Mouse (Mus musculus) hindbrain, postnatal 0 days (tissue): ENCODE data around the gene Agtpbp1. TPM values are rescaled to one million over a fixed set of nuclear protein-coding genes. Genes with fewer than 3 reads are reported as not detected.

Experiments
- ATAC-seq: fragments of 200-750 bp; cut with Nextera tagmentation; 2 replicates; pipeline ENCODE4 v1.8.0; 2017; ENCODE audit warnings: mild to moderate bottlenecking, moderate TSS enrichment, moderate library complexity
- DNase-seq: peaks from one replicate; pipeline ENCODE4 v3.0.0-alpha.2; 2015; ENCODE audit warnings: low spot score
- H3K27ac ChIP-seq: fragments of 300-500 bp; sonication (generic); 2 replicates; pipeline ENCODE4 v1.5.1; 2014; ENCODE audit warnings: mild to moderate bottlenecking
- H3K27me3 ChIP-seq: fragments of 300-500 bp; sonication (generic); 2 replicates; pipeline ENCODE4 v1.6.1; 2014; ENCODE audit warnings: low read length, mixed read lengths; ENCODE audit not compliant: insufficient read depth
- H3K36me3 ChIP-seq: fragments of 300-500 bp; sonication (generic); 2 replicates; pipeline ENCODE4 v1.6.1; 2014; ENCODE audit warnings: low read length, mixed read lengths; ENCODE audit not compliant: insufficient read depth
- H3K4me1 ChIP-seq: fragments of 300-500 bp; sonication (generic); 2 replicates; pipeline ENCODE4 v1.6.1; 2014; ENCODE audit warnings: antibody characterized with exemption, low read length, mixed read lengths; ENCODE audit not compliant: insufficient read depth
- H3K4me2 ChIP-seq: fragments of 300-500 bp; sonication (generic); 2 replicates; pipeline ENCODE4 v1.6.1; 2014; ENCODE audit warnings: low read depth, mild to moderate bottlenecking, low read length, moderate library complexity, mixed read lengths
- H3K4me3 ChIP-seq: fragments of 300-500 bp; sonication (generic); 2 replicates; pipeline ENCODE4 v1.5.1; 2014; ENCODE audit warnings: low read length
- H3K9ac ChIP-seq: fragments of 300-500 bp; sonication (generic); replicated peaks from 2 replicates; pipeline ENCODE4 v1.6.1; 2014; ENCODE audit warnings: mild to moderate bottlenecking, low read length, moderate library complexity, mixed read lengths
- H3K9me3 ChIP-seq: fragments of 300-500 bp; sonication (generic); 2 replicates; pipeline ENCODE4 v1.6.1; 2016; ENCODE audit warnings: low read length, mixed read lengths
- CTCF ChIP-seq: IDR thresholded peaks from 2 replicates; pipeline ENCODE4 v1.5.1; 2016; ENCODE audit warnings: antibody characterized with exemption, control low read depth, low read depth
- WGBS: fragments of 180-500 bp; shearing (Covaris S2); extraction: QIAGEN DNeasy Blood & Tissue Kit; methylation state at CpG from one replicate; pipeline ENCODE4 v1.1.7; 2014; 5-methylcytosine and 5-hydroxymethylcytosine counted together
- polyA plus RNA-seq: library from polyadenylated mRNA; unstranded; fragments of >200 nt; fragmentation: Nextera tagmentation; extraction: Ambion mirVana; gene quantifications from 2 replicates; pipeline ENCODE4 v1.2.1, GENCODE M21; 2015
- total RNA-seq: library from RNA; depleted of rRNA; stranded (reverse); fragments of >200 nt; gene quantifications from 2 replicates; pipeline ENCODE4 v1.2.3, GENCODE M21; 2014

Gene Agtpbp1
- total and polyA plus RNA-seq, 2 experiments from 2014 or later = 65.6 to 128 TPM

DNA sequence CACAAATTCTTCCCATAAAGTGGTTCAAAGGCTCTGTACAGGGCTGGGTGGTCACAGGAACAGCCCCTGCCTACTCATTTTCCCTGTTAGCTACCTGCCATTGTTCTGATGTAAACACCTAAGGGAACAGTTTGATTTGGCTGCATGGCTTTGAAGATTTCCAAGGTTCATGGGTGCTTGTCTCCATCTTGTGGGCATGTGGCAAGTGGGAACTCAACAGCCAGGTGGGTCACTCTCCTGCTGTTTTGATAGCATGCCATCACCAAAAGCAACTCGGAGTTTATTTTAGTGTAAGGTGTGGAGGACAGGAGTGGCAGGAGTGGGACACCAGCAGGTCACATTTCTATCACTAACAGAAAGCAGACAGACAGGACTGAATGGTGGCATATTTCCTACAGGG is 145.3 kb downstream of the Agtpbp1 start:
- peak; percentile 61 for TF ChIP-seq CTCF
- Histone ChIP-seq H3K4me1 (no peaks in the 10 kb centered on the region), H3K4me2 (no peak overlapping the region), H3K36me3 (no peaks in the 10 kb centered on the region), H3K27me3 (no peaks in the 10 kb centered on the region), H3K9ac (no peak overlapping the region), H3K27ac (no peak overlapping the region), H3K9me3 (no peaks in the 10 kb centered on the region), H3K4me3 (no peak overlapping the region)
- WGBS = 82% methylated on average over 1 of the region's 1 CpGs
- DNase-seq (peak; percentile 48), ATAC-seq (no peak)

GRCm38 (mm10) chr13:59434554-59434953 is 150.5 kb downstream of the Agtpbp1 start:
- no peaks in the 10 kb centered on the region for H3K9me3 ChIP-seq
- no peak overlapping the region for H3K27ac ChIP-seq
- H3K4me2 ChIP-seq = no peak overlapping the region
- no peak overlapping the region for H3K4me3 ChIP-seq
- no peak overlapping the region for H3K9ac ChIP-seq
- TF ChIP-seq CTCF = peak; percentile 44
- DNase-seq = no peak
- no peaks in the 10 kb centered on the region for H3K27me3 ChIP-seq
- no peaks in the 10 kb centered on the region for H3K36me3 ChIP-seq
- H3K4me1 ChIP-seq = 0 out of 2 replicates have a peak, but pooled peaks cover 3% of the 10 kb centered on the region
- ATAC-seq = no peak
- 90% methylated on average over 1 of the region's 1 CpGs for WGBS

GRCm38 (mm10) chr13:59431124-59431864 is 153.7 kb downstream of the Agtpbp1 start:
- Histone ChIP-seq H3K36me3 (no peaks in the 10 kb centered on the region), H3K4me3 (0 out of 2 replicates have a peak overlapping the region, but pooled peaks have one; percentile 10), H3K4me1 (0 out of 2 replicates have a peak, but pooled peaks cover 3% of the 10 kb centered on the region), H3K9ac (peak overlapping the region; percentile 4; the same call in 1 of the 2 replicates), H3K9me3 (no peaks in the 10 kb centered on the region), H3K27me3 (no peaks in the 10 kb centered on the region), H3K4me2 (peak overlapping the region; percentile 42), H3K27ac (peak overlapping the region; percentile 57)
- WGBS = 41% methylated on average over 18 of the region's 18 CpGs
- DNase-seq (peak; percentile 81), ATAC-seq (peak; percentile 90)
- TF ChIP-seq CTCF = no peak

DNA sequence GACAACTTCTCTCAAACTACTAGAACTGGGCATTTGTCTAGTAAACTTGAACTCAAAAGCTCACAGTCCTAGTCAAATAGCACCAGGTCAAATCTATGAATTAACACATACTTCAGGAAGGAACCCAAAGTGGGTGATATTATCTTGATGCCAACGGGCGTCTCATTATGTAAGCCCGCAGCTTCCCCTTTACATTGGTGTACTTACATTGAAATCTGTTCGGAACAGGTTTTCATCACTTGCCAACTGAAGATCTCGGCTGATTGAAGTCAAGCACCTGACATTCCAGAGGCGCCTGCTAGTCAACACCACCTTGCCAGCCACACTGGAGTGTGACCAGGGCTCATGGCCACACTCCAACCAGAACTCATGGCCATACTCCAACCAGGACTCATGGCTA is 155.7 kb downstream of the Agtpbp1 start:
- H3K9me3 ChIP-seq = no peaks in the 10 kb centered on the region
- DNase-seq (no peak), ATAC-seq (no peak)
- TF ChIP-seq CTCF = no peak
- WGBS = 97% methylated on average over 6 of the region's 6 CpGs
- H3K36me3 ChIP-seq = no peaks in the 10 kb centered on the region
- H3K4me1 ChIP-seq = 0 out of 2 replicates have a peak, but pooled peaks cover 3% of the 10 kb centered on the region
- H3K27ac ChIP-seq = no peak overlapping the region
- no peaks in the 10 kb centered on the region for H3K27me3 ChIP-seq
- H3K4me2 ChIP-seq = no peak overlapping the region
- H3K4me3 ChIP-seq = no peak overlapping the region
- H3K9ac ChIP-seq = no peak overlapping the region

GRCm38 (mm10) chr13:59423871-59424270 is 161.2 kb downstream of the Agtpbp1 start:
- H3K4me3 ChIP-seq = no peak overlapping the region
- H3K36me3 ChIP-seq = no peaks in the 10 kb centered on the region
- ATAC-seq (no peak), DNase-seq (no peak)
- no peak for TF ChIP-seq CTCF
- H3K4me2 ChIP-seq = no peak overlapping the region
- H3K4me1 ChIP-seq = no peaks in the 10 kb centered on the region
- H3K27ac ChIP-seq = no peak overlapping the region
- H3K9me3 ChIP-seq = no peaks in the 10 kb centered on the region
- no peak overlapping the region for H3K9ac ChIP-seq
- WGBS = 43% methylated on average over 5 of the region's 5 CpGs
- no peaks in the 10 kb centered on the region for H3K27me3 ChIP-seq

GRCm38 (mm10) chr13:59416530-59417230 is 168.3 kb downstream of the Agtpbp1 start:
- DNase-seq (peak; percentile 32), ATAC-seq (no peak)
- H3K36me3 ChIP-seq = no peaks in the 10 kb centered on the region
- no peak for TF ChIP-seq CTCF
- no peaks in the 10 kb centered on the region for H3K9me3 ChIP-seq
- no peak overlapping the region for H3K4me3 ChIP-seq
- no peak overlapping the region for H3K9ac ChIP-seq
- 90% methylated on average over 15 of the region's 15 CpGs for WGBS
- no peaks in the 10 kb centered on the region for H3K4me1 ChIP-seq
- H3K27ac ChIP-seq = no peak overlapping the region
- H3K27me3 ChIP-seq = no peaks in the 10 kb centered on the region
- no peak overlapping the region for H3K4me2 ChIP-seq
